Mouse (Mus musculus): Measurements from ENCODE around the gene Mepce. TPM values are rescaled to one million over a fixed set of nuclear protein-coding genes. Genes with fewer than 3 reads are reported as not detected.
A peak's percentile ranks its signal among the peaks of the same experiment; 100 is the strongest.
"Not testable (repeated sequence)": the region's sequence is repeated elsewhere in the genome, so short reads cannot be mapped to it uniquely, and the experiment has no call there.

The Mepce gene
- total RNA-seq, 2 experiments from 2014 or later: 39.9 to 44.6 TPM

DNA sequence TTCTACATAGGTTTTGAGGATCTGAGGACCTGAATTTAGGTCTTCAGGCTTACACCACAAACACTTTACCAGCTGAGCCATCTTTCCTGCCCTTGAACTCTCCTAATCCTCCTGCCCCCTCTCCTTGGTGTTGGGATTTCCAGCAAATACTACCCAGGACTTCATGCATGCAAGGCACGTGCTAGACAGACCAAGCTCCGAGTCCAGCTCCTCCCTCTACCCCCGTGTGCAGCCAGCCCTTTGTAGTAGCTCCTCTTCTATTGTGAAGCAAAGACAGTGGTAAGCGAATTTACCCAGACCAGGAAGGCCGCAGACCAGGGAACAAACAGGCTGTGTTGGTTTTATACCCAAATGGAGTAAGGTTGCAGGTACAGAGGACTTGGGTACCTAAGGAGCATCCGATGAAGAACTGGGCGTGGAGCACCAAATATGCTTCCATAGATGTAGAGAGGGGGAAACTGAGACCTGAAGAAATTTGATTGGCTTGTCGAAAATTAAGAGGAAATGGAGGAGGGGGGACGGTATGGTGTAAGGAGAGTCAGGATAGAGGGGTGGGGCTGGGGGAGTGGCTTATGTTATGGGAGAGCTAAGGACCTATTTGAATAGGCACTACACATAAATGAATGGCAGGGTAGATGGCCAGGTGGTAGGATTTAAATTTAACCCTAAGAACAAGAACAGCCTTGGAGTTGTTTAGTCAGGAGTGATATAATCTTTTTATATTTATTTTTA, 22.7 kb downstream of the Mepce start:
- DNase-seq (ENCODE audit: low spot score in 2 of 2): no peak

DNA sequence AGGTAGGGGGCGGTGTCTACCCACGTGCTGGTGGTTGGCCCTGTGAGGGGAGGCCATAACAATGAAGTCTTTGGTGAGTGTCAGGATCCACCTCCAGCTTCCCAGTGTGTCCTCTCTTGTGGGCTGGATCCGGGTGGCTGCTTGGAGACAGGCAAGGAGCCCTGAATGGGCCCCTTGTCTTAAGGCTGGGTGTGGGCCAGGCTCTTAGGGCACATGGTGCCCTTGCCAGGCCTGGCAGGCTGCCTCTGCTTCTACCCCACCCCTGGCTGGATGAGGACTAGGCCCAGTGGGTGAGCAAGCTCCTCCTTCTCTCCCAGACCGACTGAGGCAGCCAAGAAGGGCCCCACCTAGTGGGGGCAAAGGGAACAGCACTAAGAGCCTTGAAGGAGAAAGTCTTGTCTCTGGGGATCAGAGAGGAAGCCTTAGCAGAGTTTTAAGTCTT, 27.5 kb downstream of the Mepce start:
- peak; percentile 74 to 79 for DNase-seq (ENCODE audit: low spot score in 2 of 2)

DNA sequence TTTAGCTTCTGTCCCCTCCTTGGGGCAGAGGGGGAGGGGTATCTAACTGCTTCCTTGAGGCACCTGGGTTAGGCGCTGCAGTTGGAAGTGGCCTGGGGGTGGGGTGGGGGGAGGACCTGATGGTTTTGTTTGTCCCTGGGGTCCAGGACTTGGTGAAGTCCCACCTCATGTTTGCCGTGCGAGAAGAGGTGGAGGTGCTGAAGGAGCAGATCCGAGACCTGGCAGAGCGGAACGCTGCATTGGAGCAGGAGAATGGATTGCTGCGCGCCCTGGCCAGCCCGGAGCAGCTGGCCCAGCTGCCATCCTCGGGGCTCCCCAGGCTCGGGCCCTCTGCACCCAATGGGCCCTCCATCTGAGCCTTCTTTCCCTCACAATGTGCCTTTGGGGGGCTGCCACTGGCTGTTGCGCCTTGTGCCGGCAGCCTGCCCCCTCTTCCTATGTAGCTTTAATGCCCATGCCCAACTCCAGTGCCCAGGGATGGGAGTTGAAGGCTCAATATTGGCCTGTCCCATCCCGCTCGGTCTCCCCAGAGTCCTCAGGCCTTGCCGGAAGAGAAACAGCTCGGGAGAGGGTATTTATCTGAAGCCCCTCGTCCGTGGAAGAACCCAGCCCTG, 28.4 kb downstream of the Mepce start:
- DNase-seq (ENCODE audit: low spot score in 2 of 2): no peak

DNA sequence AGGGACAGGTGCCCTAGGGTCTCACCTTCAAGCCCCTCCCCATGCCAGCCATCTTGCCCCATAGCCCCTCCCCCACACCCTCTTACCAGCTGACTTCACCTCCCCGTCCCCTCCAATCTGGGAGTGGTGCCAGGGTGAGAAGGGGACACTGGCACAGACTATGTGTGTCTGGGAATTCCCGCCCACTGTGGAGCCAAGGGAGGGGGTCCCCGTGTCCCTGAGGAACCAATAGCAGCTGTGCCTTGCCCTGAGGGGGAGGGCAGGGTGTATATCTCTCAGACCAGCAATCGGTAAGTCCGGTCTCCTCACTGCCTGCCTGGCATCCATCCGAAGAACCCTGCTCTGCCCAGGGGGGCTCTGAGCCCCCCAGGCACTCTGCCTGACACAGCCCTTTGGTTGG, 29.6 kb downstream of the Mepce start:
- no peak for DNase-seq (ENCODE audit: low spot score in 2 of 2)

DNA sequence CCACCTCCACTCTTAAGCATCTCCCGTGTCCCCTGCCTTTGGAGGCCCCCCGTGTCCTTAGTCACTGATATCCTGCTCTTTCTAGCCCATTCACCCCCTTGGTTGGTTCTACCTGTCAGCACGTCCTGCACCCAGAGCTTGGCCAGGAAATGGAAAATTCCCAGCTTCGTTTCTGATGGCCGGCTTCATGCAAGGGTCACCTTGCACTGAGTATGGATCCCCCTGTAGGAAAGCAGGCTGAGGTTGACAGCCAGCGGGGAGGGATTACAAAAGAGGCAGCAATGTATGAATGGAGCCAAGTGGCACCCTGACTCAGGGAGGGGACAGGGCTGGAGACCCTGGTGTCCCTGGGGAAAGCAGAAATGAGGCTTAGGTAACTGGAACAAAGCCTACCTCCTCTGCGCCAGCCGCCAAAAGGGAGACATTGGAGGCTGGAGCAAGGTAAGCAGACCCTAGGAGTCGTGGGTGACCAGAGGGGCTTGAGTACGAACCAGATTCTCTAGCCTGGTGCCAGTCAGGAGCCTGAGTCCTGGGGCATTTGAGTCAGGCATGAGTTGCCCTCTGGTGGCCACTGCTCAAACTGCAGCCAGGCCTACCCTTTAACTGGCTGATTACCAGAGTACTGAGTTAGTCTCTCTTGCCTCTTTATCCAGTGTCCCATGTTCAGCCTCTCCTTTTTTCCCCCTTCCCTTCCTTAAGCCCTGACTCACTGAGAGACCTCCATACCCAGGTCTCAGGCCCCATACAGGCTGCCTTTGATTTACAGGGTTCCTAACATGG, 30.4 kb downstream of the Mepce start:
- DNase-seq (ENCODE audit: low spot score in 2 of 2): peak; percentile 83 to 85

DNA sequence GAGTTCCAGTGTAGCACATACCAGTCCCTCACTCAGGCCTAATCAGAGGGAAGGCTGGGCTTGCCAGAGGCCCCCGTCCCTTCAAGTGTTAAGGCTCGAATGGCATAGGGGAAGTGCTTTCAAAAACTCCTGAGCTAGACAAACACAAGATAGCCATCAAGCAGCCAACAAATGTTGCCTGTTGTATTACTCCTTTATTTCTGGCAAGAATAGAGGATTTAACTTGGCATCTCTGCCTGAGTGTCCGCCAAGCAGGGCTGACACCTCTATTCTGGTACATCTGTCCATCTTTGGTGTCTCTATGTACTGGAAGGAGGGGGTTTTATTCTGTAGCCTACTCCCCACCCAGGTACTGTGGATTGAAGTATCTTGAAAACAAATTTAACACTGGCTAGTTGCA, 31.3 kb downstream of the Mepce start:
- no peak for DNase-seq (ENCODE audit: low spot score in 2 of 2)

DNA sequence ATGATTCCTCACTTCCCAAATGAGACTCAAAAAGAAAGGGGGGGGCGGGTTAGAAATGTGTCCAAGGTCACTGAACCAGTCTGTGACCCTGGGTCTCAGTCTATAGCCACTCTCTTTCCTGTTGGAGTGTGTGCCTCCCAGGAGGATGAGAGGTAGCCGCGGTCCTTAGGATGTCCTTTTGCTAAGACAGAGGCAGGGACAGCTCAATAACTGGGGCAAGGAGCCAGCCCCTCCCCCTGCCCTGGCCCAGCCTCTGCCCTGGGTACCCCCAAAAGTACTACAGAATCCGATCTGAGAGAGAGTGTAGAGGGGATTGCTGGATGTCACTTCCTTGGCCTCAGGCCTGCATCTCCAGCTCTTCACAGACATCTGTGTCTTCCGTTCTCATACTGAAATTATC, 32.0 kb downstream of the Mepce start:
- DNase-seq (ENCODE audit: low spot score in 2 of 2): no peak

DNA sequence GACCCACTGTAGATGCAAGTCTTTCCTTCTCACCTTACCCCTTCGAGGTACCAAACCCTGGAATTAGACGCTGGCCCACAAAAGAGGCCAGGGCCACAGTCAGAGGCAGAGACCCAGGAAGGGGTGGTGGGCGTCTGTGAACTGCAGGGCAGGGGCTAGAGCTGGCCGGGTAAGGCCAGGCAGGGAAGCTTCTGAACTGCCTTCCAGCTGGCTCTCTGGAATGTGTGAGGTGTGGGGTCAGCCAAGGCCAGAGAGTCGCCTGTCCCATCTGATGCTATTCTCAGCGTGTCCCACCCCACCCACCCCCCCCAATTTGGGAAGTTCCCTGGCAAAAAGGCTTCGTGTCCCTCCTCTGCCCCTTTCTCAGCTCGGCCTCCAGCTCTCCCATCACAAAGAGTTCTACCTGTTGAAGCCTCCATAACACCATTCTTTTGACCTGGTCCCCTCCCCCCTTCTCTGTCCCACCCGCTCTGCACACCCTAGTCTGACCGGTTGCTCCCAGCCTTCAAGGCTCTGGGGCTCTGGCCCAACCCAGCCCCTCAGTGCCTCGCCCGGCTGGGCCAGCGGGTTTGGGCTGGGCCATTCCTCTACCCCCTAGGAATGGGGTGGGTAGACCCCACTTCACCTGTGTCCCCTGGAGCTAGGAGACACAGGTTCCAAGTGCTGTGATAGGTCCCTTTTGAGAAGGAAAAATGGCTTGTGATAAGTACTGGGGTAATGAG, 34.2 kb downstream of the Mepce start:
- DNase-seq (ENCODE audit: low spot score in 2 of 2): no peak

DNA sequence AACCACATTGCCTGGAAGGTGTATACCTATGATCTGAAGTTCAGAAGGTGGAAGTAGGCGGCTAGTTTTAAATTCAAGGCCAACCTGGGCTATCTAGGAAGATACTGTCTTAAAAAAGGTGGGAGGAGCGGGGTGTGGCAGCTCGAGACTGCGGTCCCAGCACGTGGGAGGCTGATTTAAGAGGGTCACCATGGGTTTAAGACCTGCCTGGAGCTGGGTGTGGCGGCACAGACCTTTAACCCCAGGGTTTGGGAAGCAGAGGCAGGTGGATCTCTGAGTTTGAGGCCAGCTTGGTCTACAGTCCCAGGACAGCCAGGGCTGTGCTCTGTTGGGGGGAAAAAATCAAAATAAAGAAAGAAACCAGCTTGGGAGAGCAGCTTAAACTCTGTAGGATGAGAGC, 35.5 kb downstream of the Mepce start:
- DNase-seq (ENCODE audit: low spot score in 2 of 2): no peak

DNA sequence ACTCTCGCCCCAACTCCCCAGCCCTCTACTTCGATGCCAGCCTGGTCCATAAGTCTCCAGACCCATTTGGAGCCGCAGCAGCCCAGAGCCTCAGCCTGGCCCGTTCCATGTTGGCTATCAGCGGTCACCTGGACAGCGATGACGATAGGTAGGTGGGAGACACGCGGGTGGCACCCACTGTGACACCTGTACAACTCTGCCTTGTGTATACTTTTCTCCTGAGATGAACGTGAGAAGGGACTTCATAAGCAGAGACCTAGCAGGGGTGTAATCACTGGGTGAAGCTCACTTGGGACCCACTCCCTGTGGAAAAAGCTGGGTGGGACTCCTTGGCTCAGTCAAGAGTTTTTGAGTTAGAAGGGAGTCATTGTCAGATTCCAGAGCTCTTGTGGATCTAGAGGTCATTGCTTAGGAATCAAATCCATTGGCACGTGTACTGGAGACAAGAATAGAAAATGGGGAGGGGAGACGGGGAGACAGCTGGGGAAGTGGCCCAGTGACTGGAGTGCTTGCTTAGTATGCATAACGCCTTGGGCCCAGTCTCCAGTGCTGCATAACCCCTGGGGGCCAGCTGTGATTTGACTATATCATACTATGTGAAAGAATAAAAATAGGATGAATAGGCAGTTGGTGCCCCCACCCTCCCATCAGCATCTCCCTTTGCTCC, 36.1 kb downstream of the Mepce start:
- DNase-seq (ENCODE audit: low spot score in 2 of 2): no peak

DNA sequence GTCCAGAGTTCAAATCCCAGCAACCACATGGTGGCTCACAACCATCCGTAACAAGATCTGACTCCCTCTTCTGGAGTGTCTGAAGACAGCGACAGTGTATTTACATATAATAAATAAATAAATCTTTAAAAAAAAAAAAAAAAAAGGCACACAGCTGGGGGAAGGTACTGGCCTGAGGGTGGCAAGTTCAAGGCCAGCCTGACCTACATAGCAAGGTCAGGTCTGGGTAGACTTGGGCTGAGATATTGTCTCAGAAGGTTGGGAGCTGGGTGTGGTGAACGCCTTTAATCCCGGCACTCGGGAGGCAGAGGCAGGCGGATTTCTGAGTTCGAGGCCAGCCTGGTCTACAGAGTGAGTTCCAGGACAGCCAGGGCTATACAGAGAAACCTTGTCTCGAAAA, 37.2 kb downstream of the Mepce start:
- not testable (repeated sequence) for DNase-seq (ENCODE audit: low spot score in 2 of 2)

DNA sequence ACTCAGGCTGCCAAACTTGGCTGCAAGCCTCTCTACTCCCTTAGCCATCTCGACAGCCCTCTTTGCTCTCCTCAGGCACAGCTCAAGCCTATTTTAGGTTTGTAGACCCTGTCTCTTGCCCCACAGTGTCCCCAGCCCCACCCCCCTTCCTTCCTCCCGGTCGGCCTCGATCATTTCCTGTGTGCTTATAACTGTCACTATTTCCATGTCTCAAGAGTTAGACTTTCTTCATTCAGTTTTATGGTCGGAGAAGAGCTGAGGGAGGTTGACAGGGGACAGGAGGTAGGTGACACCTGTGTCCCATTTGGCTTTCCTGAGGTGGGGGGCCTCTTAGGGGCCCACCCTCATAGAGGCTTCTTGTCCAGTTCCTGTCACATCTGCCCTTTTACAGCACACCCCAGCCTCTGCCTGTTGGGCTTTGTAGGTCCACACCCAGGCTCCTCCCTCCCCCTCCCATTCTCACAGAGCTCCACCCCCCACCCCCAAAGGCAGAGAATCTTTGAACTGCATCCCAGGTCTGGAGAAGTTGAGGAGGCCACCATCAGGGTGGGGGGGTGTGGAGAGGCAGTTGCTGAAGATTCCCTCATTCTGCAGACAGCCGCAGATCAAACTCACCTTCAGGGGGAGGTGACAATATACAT, 38.1 kb downstream of the Mepce start:
- no peak for DNase-seq (ENCODE audit: low spot score in 2 of 2)

DNA sequence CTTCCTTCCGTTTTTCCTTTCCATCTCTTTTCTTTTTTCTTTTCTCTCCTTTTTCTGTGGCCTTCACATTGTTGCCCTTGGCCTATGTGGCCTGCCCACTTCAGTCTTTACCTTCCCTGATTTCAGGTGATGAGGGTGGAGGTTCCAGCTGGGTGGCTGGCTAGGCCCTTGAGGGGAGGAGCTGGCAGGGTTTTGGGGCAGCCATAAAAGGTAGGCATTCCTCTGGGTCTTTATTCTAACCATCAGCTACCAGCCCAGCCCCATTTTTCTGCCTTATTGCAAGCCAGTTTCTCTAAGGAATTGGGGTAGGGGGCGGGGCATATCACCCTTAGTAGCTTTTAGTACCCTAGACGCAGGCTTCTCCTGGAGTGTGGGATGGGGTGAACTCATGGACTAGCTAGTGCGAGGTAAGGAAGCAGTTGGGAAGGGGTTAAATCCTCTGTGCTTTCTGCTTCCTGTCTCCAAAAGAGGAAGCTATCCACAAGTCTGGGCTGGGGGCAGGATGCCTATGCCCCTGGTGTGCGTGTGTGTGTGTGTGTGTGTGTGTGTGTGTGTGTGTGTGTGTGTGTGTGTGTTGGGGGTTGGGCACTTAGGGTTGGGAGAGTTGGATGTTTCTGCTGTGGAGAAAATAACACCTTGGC, 39.2 kb downstream of the Mepce start:
- DNase-seq (ENCODE audit: low spot score in 2 of 2): no peak

DNA sequence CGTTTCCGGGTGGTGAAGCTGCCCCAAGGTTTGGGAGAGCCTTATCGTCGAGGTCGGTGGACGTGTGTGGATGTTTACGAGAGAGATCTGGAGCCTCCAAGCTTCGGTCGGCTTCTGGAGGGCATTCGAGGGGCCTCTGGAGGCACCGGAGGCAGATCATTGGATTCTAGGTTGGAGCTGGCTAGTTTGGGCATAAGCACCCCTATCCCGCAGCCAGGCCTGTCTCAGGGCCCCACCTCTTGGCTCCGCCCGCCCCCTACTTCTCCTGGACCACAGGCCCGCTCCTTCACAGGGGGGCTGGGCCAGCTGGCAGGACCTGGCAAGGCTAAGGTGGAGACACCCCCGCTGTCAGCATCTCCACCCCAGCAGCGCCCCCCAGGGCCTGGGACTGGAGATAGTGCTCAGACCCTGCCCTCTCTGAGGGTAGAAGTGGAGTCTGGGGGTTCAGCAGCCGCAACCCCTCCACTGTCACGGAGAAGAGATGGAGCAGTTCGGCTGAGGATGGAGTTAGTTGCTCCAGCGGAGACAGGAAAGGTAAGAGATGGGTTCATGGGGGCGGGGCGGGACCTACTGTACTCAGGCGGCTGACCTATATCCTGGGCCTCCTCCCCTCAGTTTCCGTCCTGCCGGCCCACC, 40.0 kb downstream of the Mepce start:
- DNase-seq (ENCODE audit: low spot score in 2 of 2): peak; percentile 45 to 50

DNA sequence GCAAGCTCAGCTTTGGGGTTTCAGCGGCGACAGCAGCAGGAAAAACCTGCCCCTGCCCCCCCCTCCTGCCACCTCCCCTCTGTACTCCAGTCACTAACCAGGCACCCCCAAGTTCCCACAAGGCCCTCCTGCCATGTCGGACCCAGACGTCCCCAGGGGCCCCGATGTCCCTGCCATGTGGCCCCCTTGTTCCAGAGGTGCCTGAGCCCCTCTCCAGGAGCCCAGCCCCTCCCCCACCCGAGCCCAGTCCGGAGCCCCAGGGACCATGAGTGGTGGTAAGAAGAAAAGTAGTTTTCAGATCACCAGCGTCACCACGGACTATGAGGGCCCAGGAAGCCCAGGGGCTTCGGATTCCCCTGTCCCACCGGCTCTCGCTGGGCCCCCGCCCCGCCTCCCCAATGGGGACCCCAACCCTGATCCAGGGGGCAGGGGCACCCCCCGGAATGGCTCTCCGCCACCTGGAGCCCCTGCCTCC, 40.6 kb downstream of the Mepce start:
- DNase-seq (ENCODE audit: low spot score in 2 of 2): peak in 1 of 2 experiments; percentile 31

DNA sequence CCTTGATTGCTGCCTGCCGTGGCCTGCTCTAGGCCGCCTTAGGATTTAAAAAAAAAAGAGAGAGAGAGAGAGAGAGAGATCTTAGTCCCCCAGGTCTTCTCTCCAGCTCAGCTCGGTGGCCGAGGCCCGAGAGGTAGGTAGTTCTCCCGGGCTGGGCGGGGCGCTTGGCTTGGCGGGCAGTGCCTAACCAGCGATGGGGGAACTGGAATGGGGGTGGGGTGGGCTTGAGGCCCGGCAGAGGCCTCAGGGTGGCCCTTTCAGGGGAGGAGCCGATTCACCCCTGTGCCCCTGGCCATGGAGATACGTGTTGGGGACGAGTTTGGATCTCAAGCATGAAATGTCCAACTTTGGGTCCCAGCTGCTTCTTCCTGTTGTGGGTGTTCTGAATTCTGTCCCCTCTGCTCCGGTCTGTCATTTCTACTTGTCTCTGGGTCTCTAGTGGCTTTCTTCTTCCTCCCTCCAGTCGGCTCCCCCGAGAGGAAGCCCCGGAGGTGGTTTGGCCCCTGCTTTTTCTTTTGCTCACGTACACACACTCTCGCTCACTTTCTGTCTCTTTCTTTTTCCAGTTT, 41.1 kb downstream of the Mepce start:
- DNase-seq (ENCODE audit: low spot score in 2 of 2): peak; percentile 58 to 68

DNA sequence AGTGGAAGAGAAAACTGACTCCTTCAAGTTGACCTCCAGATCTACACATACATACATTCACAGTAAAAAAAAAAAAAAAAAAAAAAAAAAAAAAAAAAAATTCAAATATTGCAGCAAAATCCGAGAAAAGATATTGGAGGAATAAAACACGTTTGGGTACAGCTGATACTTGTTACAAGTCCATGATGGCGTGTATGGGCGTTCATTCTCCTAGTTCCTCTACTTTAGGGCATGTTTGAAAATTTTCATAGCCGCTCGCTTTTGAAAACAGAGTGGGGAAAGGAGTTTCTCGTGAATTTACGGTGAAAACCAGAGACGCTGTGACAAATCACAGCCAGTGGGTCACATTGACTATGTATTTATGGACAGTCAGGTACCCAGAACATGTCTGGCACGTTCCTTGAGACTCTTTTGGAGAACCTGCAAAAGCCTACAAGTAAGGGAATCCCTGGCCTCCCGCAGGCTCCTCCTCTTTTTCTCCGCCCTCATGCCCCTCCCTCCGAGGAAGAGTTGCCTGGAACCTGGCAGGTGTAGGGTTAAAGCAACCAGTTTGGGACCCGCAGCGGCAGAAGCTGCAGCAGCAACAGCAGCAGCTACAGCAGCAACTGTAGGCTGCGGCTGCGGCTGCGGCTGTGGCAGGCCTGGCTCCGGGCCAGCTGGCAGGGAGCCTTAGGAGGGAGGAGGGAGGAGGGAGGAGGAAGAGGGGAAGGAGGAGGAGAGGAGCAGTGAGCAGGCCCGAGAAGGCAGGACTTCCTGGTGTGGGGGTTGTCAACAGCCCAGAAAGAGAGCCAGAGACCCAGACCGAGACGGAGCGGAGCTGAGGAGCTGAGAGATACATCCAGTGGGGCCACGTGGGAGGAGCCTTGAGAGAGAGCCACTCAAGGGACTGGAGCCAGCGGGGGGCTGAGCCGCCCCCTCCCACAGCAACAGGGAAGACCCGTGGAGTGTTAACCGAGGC, 42.0 kb downstream of the Mepce start, which contains the start of gene Tsc22d4:
Tsc22d4 (plus strand) TSS at position 517 of the 958 bp plus-strand sequence.
- peak; percentile 94 for DNase-seq (ENCODE audit: low spot score in 2 of 2)

DNA sequence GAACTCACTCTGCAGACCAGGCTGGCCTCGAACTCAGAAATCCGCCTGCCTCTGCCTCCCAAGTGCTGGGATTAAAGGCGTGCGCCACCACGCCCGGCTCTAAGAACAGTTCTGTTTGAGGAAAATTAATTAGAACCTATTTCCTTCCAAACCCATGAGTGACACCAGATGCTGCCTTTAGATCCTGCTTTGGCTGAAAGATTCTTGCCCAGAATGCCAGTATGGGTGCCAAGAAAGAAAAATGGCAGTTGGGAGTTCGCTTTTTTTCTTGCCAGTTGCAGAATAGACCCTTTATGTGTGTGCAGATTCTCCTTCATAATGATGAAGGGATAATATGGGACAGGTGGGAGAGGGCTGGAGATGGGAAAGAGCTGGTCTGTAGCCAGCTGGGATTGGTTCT, 43.3 kb downstream of the Mepce start:
- no peak for DNase-seq (ENCODE audit: low spot score in 2 of 2)
